Mouse (Mus musculus) midbrain, embryonic 13.5 days (tissue): ENCODE results near the gene Hist1h2ae. TPM values are rescaled to one million over a fixed set of nuclear protein-coding genes. Genes with fewer than 3 reads are reported as not detected.

ENCODE experiments used
- ATAC-seq: fragments of 200-750 bp; cut with Nextera tagmentation; 2 replicates; pipeline ENCODE4 v1.8.0; 2017; ENCODE audit warnings: mild to moderate bottlenecking, moderate TSS enrichment, moderate library complexity
- H3K27ac ChIP-seq: fragments of 300-500 bp; sonication (generic); 2 replicates; pipeline ENCODE4 v1.5.1; 2015; ENCODE audit warnings: inconsistent platforms, mild to moderate bottlenecking, moderate library complexity
- H3K27me3 ChIP-seq: fragments of 300-500 bp; sonication (generic); 2 replicates; pipeline ENCODE4 v1.6.1; 2015; ENCODE audit warnings: mild to moderate bottlenecking, inconsistent platforms
- H3K36me3 ChIP-seq: fragments of 300-500 bp; sonication (generic); 2 replicates; pipeline ENCODE4 v1.6.1; 2015; ENCODE audit warnings: mild to moderate bottlenecking, inconsistent platforms
- H3K4me1 ChIP-seq: fragments of 300-500 bp; sonication (generic); replicated peaks from 2 replicates; pipeline ENCODE4 v1.6.1; 2015; ENCODE audit warnings: inconsistent platforms
- H3K4me2 ChIP-seq: fragments of 300-500 bp; sonication (generic); replicated peaks from 2 replicates; pipeline ENCODE4 v1.6.1; 2015; ENCODE audit warnings: moderate library complexity, mild to moderate bottlenecking, inconsistent platforms
- H3K4me3 ChIP-seq: fragments of 300-500 bp; sonication (generic); replicated peaks from 2 replicates; pipeline ENCODE4 v1.5.1; 2015; ENCODE audit warnings: mild to moderate bottlenecking, inconsistent platforms
- H3K9ac ChIP-seq: fragments of 300-500 bp; sonication (generic); replicated peaks from 2 replicates; pipeline ENCODE4 v1.6.1; 2015; ENCODE audit warnings: mild to moderate bottlenecking, inconsistent platforms
- H3K9me3 ChIP-seq: fragments of 300-500 bp; sonication (generic); 2 replicates; pipeline ENCODE4 v1.6.1; 2016; ENCODE audit warnings: mild to moderate bottlenecking, inconsistent platforms
- WGBS: fragments of 180-500 bp; shearing (Covaris S2); methylation state at CpG from one replicate; pipeline ENCODE4 v1.1.7; 2015; 5-methylcytosine and 5-hydroxymethylcytosine counted together
- polyA plus RNA-seq: library from polyadenylated mRNA; unstranded; fragments of >200 nt; fragmentation: Nextera tagmentation; extraction: Ambion mirVana; gene quantifications from 2 replicates; pipeline ENCODE4 v1.2.1, GENCODE M21; 2015

The Hist1h2ae gene
- 51.6 and 53.6 TPM in 2 replicates for polyA plus RNA-seq

GRCm38 (mm10) chr13:23571022-23571503 is at the start of gene Hist1h2ae, which contains the start of gene Hist1h2bg:
TSS of gene Hist1h2ae (minus strand) at chr13:23571220.
TSS of gene Hist1h2bg (plus strand) at chr13:23571396.
- H3K9ac ChIP-seq = peak within 1 kb of the TSS; percentile 76
- H3K36me3 ChIP-seq = no peaks in the 10 kb centered on the region
- peak within 1 kb of the TSS; percentile 96 for H3K27ac ChIP-seq
- H3K4me2 ChIP-seq = peak within 1 kb of the TSS; percentile 75
- H3K4me3 ChIP-seq = peak within 1 kb of the TSS; percentile 51
- H3K27me3 ChIP-seq = no peaks in the 10 kb centered on the region
- H3K4me1 ChIP-seq = peaks cover 31% of the 10 kb centered on the region
- ATAC-seq = peak; percentile 93
- no peaks in the 10 kb centered on the region for H3K9me3 ChIP-seq
- under 1% methylated on average over 18 of the region's 18 CpGs for WGBS

GRCm38 (mm10) chr13:23620056-23620732 is 49.2 kb upstream of the Hist1h2ae start:
- peak overlapping the region; percentile 69 for H3K9ac ChIP-seq
- H3K27ac ChIP-seq = peak overlapping the region; percentile 96
- H3K4me3 ChIP-seq = peak overlapping the region; percentile 71
- H3K36me3 ChIP-seq = no peaks in the 10 kb centered on the region
- no peaks in the 10 kb centered on the region for H3K27me3 ChIP-seq
- 54% methylated on average over 12 of the region's 12 CpGs for WGBS
- no peaks in the 10 kb centered on the region for H3K9me3 ChIP-seq
- H3K4me1 ChIP-seq = peaks cover 28% of the 10 kb centered on the region
- no peak for ATAC-seq
- peak overlapping the region; percentile 98 for H3K4me2 ChIP-seq

- no peak for ATAC-seq
- Histone ChIP-seq H3K36me3 (no peaks in the 10 kb centered on the region), H3K27me3 (no peaks in the 10 kb centered on the region), H3K4me3 (no peak overlapping the region), H3K9ac (no peak overlapping the region), H3K9me3 (no peaks in the 10 kb centered on the region), H3K27ac (no peak overlapping the region), H3K4me1 (no peaks in the 10 kb centered on the region), H3K4me2 (no peak overlapping the region)
- 92% methylated on average over 3 of the region's 3 CpGs for WGBS
Measured at GRCm38 (mm10) chr13:23611638-23612037, 40.6 kb upstream of the Hist1h2ae start.

GRCm38 (mm10) chr13:23610393-23610792 is 39.4 kb upstream of the Hist1h2ae start:
- no peak overlapping the region for H3K9ac ChIP-seq
- H3K9me3 ChIP-seq = no peaks in the 10 kb centered on the region
- H3K27ac ChIP-seq = no peak overlapping the region
- H3K27me3 ChIP-seq = no peaks in the 10 kb centered on the region
- H3K4me2 ChIP-seq = no peak overlapping the region
- H3K36me3 ChIP-seq = no peaks in the 10 kb centered on the region
- WGBS = 56% methylated on average over 2 of the region's 2 CpGs
- no peak for ATAC-seq
- no peaks in the 10 kb centered on the region for H3K4me1 ChIP-seq
- no peak overlapping the region for H3K4me3 ChIP-seq

- H3K9me3 ChIP-seq = no peaks in the 10 kb centered on the region
- no peak for ATAC-seq
- no peak overlapping the region for H3K27ac ChIP-seq
- no peak overlapping the region for H3K4me2 ChIP-seq
- no peaks in the 10 kb centered on the region for H3K36me3 ChIP-seq
- H3K27me3 ChIP-seq = no peaks in the 10 kb centered on the region
- no peaks in the 10 kb centered on the region for H3K4me1 ChIP-seq
- H3K4me3 ChIP-seq = no peak overlapping the region
- H3K9ac ChIP-seq = no peak overlapping the region
Measured at GRCm38 (mm10) chr13:23609844-23610243, 38.8 kb upstream of the Hist1h2ae start.

GRCm38 (mm10) chr13:23609209-23609608 is 38.2 kb upstream of the Hist1h2ae start:
- no peak for ATAC-seq
- no peaks in the 10 kb centered on the region for H3K4me1 ChIP-seq
- no peak overlapping the region for H3K4me2 ChIP-seq
- no peaks in the 10 kb centered on the region for H3K9me3 ChIP-seq
- no peaks in the 10 kb centered on the region for H3K27me3 ChIP-seq
- no peaks in the 10 kb centered on the region for H3K36me3 ChIP-seq
- H3K9ac ChIP-seq = no peak overlapping the region
- WGBS = 87% methylated on average over 4 of the region's 4 CpGs
- H3K27ac ChIP-seq = no peak overlapping the region
- no peak overlapping the region for H3K4me3 ChIP-seq

- H3K9ac ChIP-seq = no peak overlapping the region
- H3K4me2 ChIP-seq = no peak overlapping the region
- no peaks in the 10 kb centered on the region for H3K9me3 ChIP-seq
- H3K4me3 ChIP-seq = no peak overlapping the region
- no peak for ATAC-seq
- no peaks in the 10 kb centered on the region for H3K36me3 ChIP-seq
- no peaks in the 10 kb centered on the region for H3K4me1 ChIP-seq
- H3K27me3 ChIP-seq = no peaks in the 10 kb centered on the region
- no peak overlapping the region for H3K27ac ChIP-seq
- WGBS = 96% methylated on average over 3 of the region's 3 CpGs
Measured at GRCm38 (mm10) chr13:23605052-23605451, 34.0 kb upstream of the Hist1h2ae start.

- no peak overlapping the region for H3K4me3 ChIP-seq
- no peaks in the 10 kb centered on the region for H3K9me3 ChIP-seq
- H3K4me2 ChIP-seq = no peak overlapping the region
- whole genome bisulfite sequencing = 94% methylated on average over 3 of the region's 3 CpGs
- H3K9ac ChIP-seq = no peak overlapping the region
- no peak for ATAC-seq
- no peaks in the 10 kb centered on the region for H3K4me1 ChIP-seq
- no peaks in the 10 kb centered on the region for H3K36me3 ChIP-seq
- H3K27ac ChIP-seq = no peak overlapping the region
- no peaks in the 10 kb centered on the region for H3K27me3 ChIP-seq
Measured at GRCm38 (mm10) chr13:23604452-23604851, 33.4 kb upstream of the Hist1h2ae start.

GRCm38 (mm10) chr13:23603182-23603699 is 32.2 kb upstream of the Hist1h2ae start:
- no peaks in the 10 kb centered on the region for H3K9me3 ChIP-seq
- no peaks in the 10 kb centered on the region for H3K27me3 ChIP-seq
- H3K4me3 ChIP-seq = no peak overlapping the region
- WGBS = 87% methylated on average over 7 of the region's 7 CpGs
- ATAC-seq = no peak
- H3K4me2 ChIP-seq = no peak overlapping the region
- H3K27ac ChIP-seq = no peak overlapping the region
- H3K9ac ChIP-seq = no peak overlapping the region
- H3K36me3 ChIP-seq = no peaks in the 10 kb centered on the region
- H3K4me1 ChIP-seq = no peaks in the 10 kb centered on the region

GRCm38 (mm10) chr13:23597957-23598356 is 26.9 kb upstream of the Hist1h2ae start:
- H3K36me3 ChIP-seq = no peaks in the 10 kb centered on the region
- WGBS = 8% methylated on average over 9 of the region's 9 CpGs
- H3K27ac ChIP-seq = no peak overlapping the region
- H3K4me3 ChIP-seq = no peak overlapping the region
- no peak for ATAC-seq
- no peaks in the 10 kb centered on the region for H3K9me3 ChIP-seq
- H3K9ac ChIP-seq = no peak overlapping the region
- no peak overlapping the region for H3K4me2 ChIP-seq
- H3K27me3 ChIP-seq = no peaks in the 10 kb centered on the region
- H3K4me1 ChIP-seq = no peaks in the 10 kb centered on the region

GRCm38 (mm10) chr13:23595622-23596372 is 24.8 kb upstream of the Hist1h2ae start:
- Histone ChIP-seq H3K27me3 (no peaks in the 10 kb centered on the region), H3K27ac (no peak overlapping the region), H3K4me3 (no peak overlapping the region), H3K9ac (no peak overlapping the region), H3K36me3 (no peaks in the 10 kb centered on the region), H3K9me3 (no peaks in the 10 kb centered on the region; the same call in 1 of the 2 replicates), H3K4me1 (no peaks in the 10 kb centered on the region), H3K4me2 (no peak overlapping the region)
- no peak for ATAC-seq
- 85% methylated on average over 7 of the region's 7 CpGs for WGBS

- ATAC-seq = no peak
- Histone ChIP-seq H3K36me3 (no peaks in the 10 kb centered on the region), H3K27ac (no peak overlapping the region), H3K4me2 (no peak overlapping the region), H3K9ac (no peak overlapping the region), H3K4me1 (no peaks in the 10 kb centered on the region), H3K27me3 (no peaks in the 10 kb centered on the region), H3K4me3 (no peak overlapping the region), H3K9me3 (no peaks in the 10 kb centered on the region; the same call in 1 of the 2 replicates)
- 92% methylated on average over 2 of the region's 2 CpGs for WGBS
Measured at GRCm38 (mm10) chr13:23595185-23595584, 24.2 kb upstream of the Hist1h2ae start.
